Mouse (Mus musculus) stomach, embryonic 16.5 days (tissue): ENCODE measurements around the gene Pcbd2. TPM values are rescaled to one million over a fixed set of nuclear protein-coding genes. Genes with fewer than 3 reads are reported as not detected.
"Not testable (repeated sequence)": the region's sequence is repeated elsewhere in the genome, so short reads cannot be mapped to it uniquely, and the experiment has no call there.

Experiments used
- ATAC-seq: fragments of 200-750 bp; cut with Nextera tagmentation; 2 replicates; pipeline ENCODE4 v1.8.0; 2017; ENCODE audit warnings: moderate number of reproducible peaks, moderate TSS enrichment; ENCODE audit not compliant: insufficient read depth, low FRiP score
- H3K27ac ChIP-seq: fragments of 300-500 bp; sonication (generic); 2 replicates; pipeline ENCODE4 v1.5.1; 2014; ENCODE audit warnings: low read length
- H3K27me3 ChIP-seq: fragments of 300-500 bp; sonication (generic); 2 replicates; pipeline ENCODE4 v1.6.1; 2014; ENCODE audit warnings: low read length, control low read depth, mixed read lengths; ENCODE audit not compliant: control insufficient read depth, insufficient read depth
- H3K36me3 ChIP-seq: fragments of 300-500 bp; sonication (generic); 2 replicates; pipeline ENCODE4 v1.6.1; 2014; ENCODE audit warnings: low read length; ENCODE audit not compliant: control insufficient read depth, insufficient read depth
- H3K4me1 ChIP-seq: fragments of 300-500 bp; sonication (generic); 2 replicates; pipeline ENCODE4 v1.6.1; 2014; ENCODE audit warnings: low read length, control low read depth, mixed read lengths; ENCODE audit not compliant: control insufficient read depth, insufficient read depth
- H3K4me2 ChIP-seq: fragments of 300-500 bp; sonication (generic); 2 replicates; pipeline ENCODE4 v1.6.1; 2014; ENCODE audit warnings: low read depth, low read length, mixed read lengths
- H3K4me3 ChIP-seq: fragments of 300-500 bp; sonication (generic); replicated peaks from 2 replicates; pipeline ENCODE4 v1.5.1; 2014; ENCODE audit warnings: mild to moderate bottlenecking, low read length
- H3K9ac ChIP-seq: fragments of 300-500 bp; sonication (generic); 2 replicates; pipeline ENCODE4 v1.6.1; 2014; ENCODE audit warnings: low read length
- H3K9me3 ChIP-seq: fragments of 300-500 bp; sonication (generic); replicated peaks from 2 replicates; pipeline ENCODE4 v1.6.1; 2016; ENCODE audit warnings: low read length, control low read depth; ENCODE audit not compliant: control insufficient read depth
- WGBS: fragments of 180-500 bp; shearing (Covaris S2); extraction: QIAGEN DNeasy Blood & Tissue Kit; methylation state at CpG from one replicate; pipeline ENCODE4 v1.1.7; 2014; 5-methylcytosine and 5-hydroxymethylcytosine counted together
- polyA plus RNA-seq: library from polyadenylated mRNA; unstranded; fragments of >200 nt; fragmentation: Nextera tagmentation; extraction: Ambion mirVana; gene quantifications from 2 replicates; pipeline ENCODE4 v1.2.1, GENCODE M21; 2015

Gene Pcbd2
- polyA plus RNA-seq, 1 experiment from 2014 or later: 72.1 TPM

GRCm38 (mm10) chr13:55695989-55696388 lies 31.2 kb upstream of the Pcbd2 start:
- WGBS: no CpG with 5 or more reads among the region's 3 CpGs

GRCm38 (mm10) chr13:55704301-55704700 lies 22.9 kb upstream of the Pcbd2 start:
- Histone ChIP-seq H3K9me3 (0 out of 2 replicates have a peak, but pooled peaks cover 4% of the 10 kb centered on the region), H3K4me2 (no peak overlapping the region), H3K4me1 (no peaks in the 10 kb centered on the region), H3K9ac (no peak overlapping the region), H3K4me3 (no peak overlapping the region), H3K36me3 (peaks cover 23% of the 10 kb centered on the region), H3K27ac (no peak overlapping the region), H3K27me3 (no peaks in the 10 kb centered on the region)
- 82% methylated on average over 4 of the region's 4 CpGs for WGBS
- ATAC-seq: no peak

More at GRCm38 (mm10) chr13:55695989-55696388, 31.2 kb upstream of the Pcbd2 start:
- Histone ChIP-seq H3K36me3 (peaks cover 16% of the 10 kb centered on the region), H3K4me1 (peaks cover 18% of the 10 kb centered on the region)
- H3K27me3 ChIP-seq, H3K9me3 ChIP-seq, H3K27ac ChIP-seq, ATAC-seq, H3K4me3 ChIP-seq, H3K4me2 ChIP-seq, H3K9ac ChIP-seq: not testable (repeated sequence)

GRCm38 (mm10) chr13:55712846-55713245 lies 14.3 kb upstream of the Pcbd2 start:
- Histone ChIP-seq H3K4me2 (no peak overlapping the region), H3K36me3 (no peaks in the 10 kb centered on the region), H3K9ac (no peak overlapping the region), H3K27me3 (no peaks in the 10 kb centered on the region), H3K27ac (no peak overlapping the region), H3K9me3 (no peaks in the 10 kb centered on the region), H3K4me1 (0 out of 2 replicates have a peak, but pooled peaks cover 2% of the 10 kb centered on the region), H3K4me3 (no peak overlapping the region)
- 91% methylated on average over 3 of the region's 3 CpGs for WGBS
- ATAC-seq: no peak

- ATAC-seq: peak; percentile 96
- H3K4me1 ChIP-seq: 0 out of 2 replicates have a peak, but pooled peaks cover 2% of the 10 kb centered on the region
- no peaks in the 10 kb centered on the region for H3K9me3 ChIP-seq
- H3K4me2 ChIP-seq: peak within 1 kb of the TSS; percentile 77
- H3K9ac ChIP-seq: peak within 1 kb of the TSS; percentile 92
- H3K27me3 ChIP-seq: no peaks in the 10 kb centered on the region
- H3K27ac ChIP-seq: peak within 1 kb of the TSS; percentile 83
- peak within 1 kb of the TSS; percentile 81 for H3K4me3 ChIP-seq
- H3K36me3 ChIP-seq: peaks cover 3% of the 10 kb centered on the region; the same call in 1 of the 2 replicates
- WGBS: under 1% methylated on average over 63 of the region's 63 CpGs
Measured at GRCm38 (mm10) chr13:55714501-55715166, 12.5 kb upstream of the Pcbd2 start, which contains the start of gene Txndc15. TSS of gene Txndc15 (plus strand) at chr13:55714650.

GRCm38 (mm10) chr13:55715167-55715512 lies 12.0 kb upstream of the Pcbd2 start:
- peak overlapping the region; percentile 81 for H3K4me3 ChIP-seq
- no peak for ATAC-seq
- H3K9ac ChIP-seq: peak overlapping the region; percentile 92
- H3K27me3 ChIP-seq: no peaks in the 10 kb centered on the region
- H3K27ac ChIP-seq: peak overlapping the region; percentile 83
- 0 out of 2 replicates have a peak, but pooled peaks cover under 1% of the 10 kb centered on the region for H3K4me1 ChIP-seq
- no peaks in the 10 kb centered on the region for H3K9me3 ChIP-seq
- H3K4me2 ChIP-seq: peak overlapping the region; percentile 77
- 4% methylated on average over 5 of the region's 5 CpGs for WGBS
- H3K36me3 ChIP-seq: peaks cover 7% of the 10 kb centered on the region; the same call in 1 of the 2 replicates

GRCm38 (mm10) chr13:55715908-55716510 lies 11.2 kb upstream of the Pcbd2 start:
- Histone ChIP-seq H3K9ac (no peak overlapping the region), H3K4me3 (no peak overlapping the region), H3K4me2 (peak overlapping the region; percentile 77), H3K36me3 (peaks cover 11% of the 10 kb centered on the region), H3K9me3 (no peaks in the 10 kb centered on the region), H3K27ac (no peak overlapping the region), H3K27me3 (no peaks in the 10 kb centered on the region), H3K4me1 (no peaks in the 10 kb centered on the region)
- ATAC-seq: no peak
- 82% methylated on average over 7 of the region's 7 CpGs for WGBS

- no peak overlapping the region for H3K4me3 ChIP-seq
- peaks cover 11% of the 10 kb centered on the region for H3K36me3 ChIP-seq
- H3K4me2 ChIP-seq: no peak overlapping the region
- H3K9me3 ChIP-seq: no peaks in the 10 kb centered on the region
- ATAC-seq: no peak
- H3K9ac ChIP-seq: no peak overlapping the region
- H3K27me3 ChIP-seq: no peaks in the 10 kb centered on the region
- H3K4me1 ChIP-seq: no peaks in the 10 kb centered on the region
- H3K27ac ChIP-seq: no peak overlapping the region
- 80% methylated on average over 8 of the region's 8 CpGs for WGBS
Measured at GRCm38 (mm10) chr13:55721516-55721915, 5.7 kb upstream of the Pcbd2 start.

GRCm38 (mm10) chr13:55721995-55722394 lies 5.2 kb upstream of the Pcbd2 start:
- Histone ChIP-seq H3K9me3 (no peaks in the 10 kb centered on the region), H3K27ac (no peak overlapping the region), H3K27me3 (no peaks in the 10 kb centered on the region), H3K4me3 (no peak overlapping the region), H3K9ac (no peak overlapping the region), H3K4me1 (no peaks in the 10 kb centered on the region), H3K4me2 (no peak overlapping the region), H3K36me3 (peaks cover 11% of the 10 kb centered on the region)
- WGBS: 91% methylated on average over 2 of the region's 2 CpGs
- no peak for ATAC-seq

- peak overlapping the region; percentile 99 for H3K27ac ChIP-seq
- peak overlapping the region; percentile 68 for H3K4me3 ChIP-seq
- peak overlapping the region; percentile 88 for H3K9ac ChIP-seq
- ATAC-seq: no peak
- no peaks in the 10 kb centered on the region for H3K9me3 ChIP-seq
- H3K27me3 ChIP-seq: no peaks in the 10 kb centered on the region
- WGBS: 3% methylated on average over 4 of the region's 4 CpGs
- no peaks in the 10 kb centered on the region for H3K36me3 ChIP-seq
- H3K4me2 ChIP-seq: peak overlapping the region; percentile 71
- H3K4me1 ChIP-seq: no peaks in the 10 kb centered on the region
Measured at GRCm38 (mm10) chr13:55726598-55727119, 509 bp upstream of the Pcbd2 start.
